Mouse (Mus musculus) intestine, postnatal 0 days (tissue): ENCODE results near the gene Phf20. TPM values are rescaled to one million over a fixed set of nuclear protein-coding genes. Genes with fewer than 3 reads are reported as not detected.
"Not testable (repeated sequence)": the region's sequence is repeated elsewhere in the genome, so short reads cannot be mapped to it uniquely, and the experiment has no call there.

Experiments used
- ATAC-seq: fragments of 200-750 bp; cut with Nextera tagmentation; 2 replicates; pipeline ENCODE4 v1.8.0; 2017; ENCODE audit warnings: mild to moderate bottlenecking, moderate TSS enrichment, moderate library complexity
- H3K27ac ChIP-seq: fragments of 300-500 bp; sonication (generic); 2 replicates; pipeline ENCODE4 v1.5.1; 2014; ENCODE audit warnings: mild to moderate bottlenecking, low read depth, low read length, moderate library complexity
- H3K27me3 ChIP-seq: fragments of 300-500 bp; sonication (generic); replicated peaks from 2 replicates; pipeline ENCODE4 v1.6.1; 2014; ENCODE audit warnings: low read length, mixed read lengths; ENCODE audit not compliant: control insufficient read depth, insufficient read depth
- H3K36me3 ChIP-seq: fragments of 300-500 bp; sonication (generic); 2 replicates; pipeline ENCODE4 v1.6.1; 2014; ENCODE audit warnings: mild to moderate bottlenecking, moderate library complexity; ENCODE audit not compliant: control insufficient read depth, insufficient read depth
- H3K4me1 ChIP-seq: fragments of 300-500 bp; sonication (generic); replicated peaks from 2 replicates; pipeline ENCODE4 v1.6.1; 2014; ENCODE audit warnings: antibody characterized with exemption, low read length, mixed read lengths; ENCODE audit not compliant: control insufficient read depth, insufficient read depth
- H3K4me2 ChIP-seq: fragments of 300-500 bp; sonication (generic); replicated peaks from 2 replicates; pipeline ENCODE4 v1.6.1; 2014; ENCODE audit warnings: low read depth, mild to moderate bottlenecking, moderate library complexity
- H3K4me3 ChIP-seq: fragments of 300-500 bp; sonication (generic); 2 replicates; pipeline ENCODE4 v1.5.1; 2014; ENCODE audit warnings: low read depth, low read length
- H3K9ac ChIP-seq: fragments of 300-500 bp; sonication (generic); 2 replicates; pipeline ENCODE4 v1.6.1; 2014; ENCODE audit warnings: mild to moderate bottlenecking, low read depth, low read length
- H3K9me3 ChIP-seq: fragments of 300-500 bp; sonication (generic); 2 replicates; pipeline ENCODE4 v1.6.1; 2016; ENCODE audit warnings: mixed run types; ENCODE audit not compliant: control insufficient read depth
- CTCF ChIP-seq: sonication (generic); IDR thresholded peaks from 2 replicates; pipeline ENCODE4 v1.5.1; 2016; ENCODE audit warnings: low read depth, mild to moderate bottlenecking, control low read depth, antibody characterized with exemption, moderate library complexity
- WGBS: fragments of 180-500 bp; shearing (Covaris S2); extraction: QIAGEN DNeasy Blood & Tissue Kit; methylation state at CpG from one replicate; pipeline ENCODE4 v1.1.7; 2014; 5-methylcytosine and 5-hydroxymethylcytosine counted together
- polyA plus RNA-seq: library from polyadenylated mRNA; unstranded; fragments of >200 nt; fragmentation: Nextera tagmentation; extraction: Ambion mirVana; gene quantifications from 2 replicates; pipeline ENCODE4 v1.2.1, GENCODE M21; 2015

Gene Phf20
- polyA plus RNA-seq, 1 experiment from 2014 or later = 20.9 TPM

DNA sequence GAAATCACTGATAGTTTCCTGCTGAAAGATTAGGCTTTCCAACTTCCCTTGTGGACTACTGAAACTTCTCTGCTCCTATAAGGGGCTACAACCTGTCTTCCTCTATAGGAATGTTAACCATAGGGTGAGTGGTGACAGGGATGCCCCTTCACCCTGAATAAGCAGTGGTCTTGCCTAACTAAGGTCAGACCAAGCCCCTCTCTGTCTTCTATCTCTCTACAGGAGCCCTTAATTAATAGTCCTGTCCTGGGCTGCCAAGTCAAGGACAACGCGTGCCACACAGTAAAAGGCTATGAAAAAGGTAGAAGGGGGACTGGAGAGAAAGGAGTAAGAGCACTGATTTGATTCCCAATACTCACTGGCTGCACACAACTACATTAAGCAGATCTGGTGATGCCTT lies 14.7 kb upstream of the Phf20 start:
- ATAC-seq = no peak
- Histone ChIP-seq H3K9me3 (no peaks in the 10 kb centered on the region), H3K4me2 (no peak overlapping the region), H3K27ac (no peak overlapping the region), H3K4me1 (peaks cover 3% of the 10 kb centered on the region; the same call in 1 of the 2 replicates), H3K27me3 (no peaks in the 10 kb centered on the region), H3K9ac (no peak overlapping the region), H3K36me3 (peaks cover 12% of the 10 kb centered on the region), H3K4me3 (no peak overlapping the region)
- 71% methylated on average over 2 of the region's 2 CpGs for WGBS
- no peak for TF ChIP-seq CTCF

DNA sequence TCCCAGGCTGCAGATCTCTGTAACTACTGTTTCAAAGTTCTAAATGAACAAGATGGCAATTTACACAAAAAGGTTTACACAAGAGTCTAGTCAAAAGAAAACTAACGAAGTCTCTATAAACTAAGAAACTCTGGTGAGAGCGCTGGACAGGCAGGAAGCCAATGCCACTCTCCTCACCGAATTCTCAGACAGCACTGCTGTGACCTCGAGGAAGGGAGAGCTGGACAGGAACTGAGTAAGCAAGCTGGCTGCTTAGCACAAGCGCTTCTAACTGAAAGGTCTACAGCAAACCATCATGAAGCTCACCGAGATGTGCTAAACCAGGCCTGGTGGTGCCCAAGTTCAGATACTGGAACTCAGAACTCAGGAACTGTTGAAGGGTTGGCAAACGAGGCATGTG lies 7.0 kb upstream of the Phf20 start:
- not testable (repeated sequence) for H3K4me1 ChIP-seq, H3K27ac ChIP-seq, ATAC-seq, H3K36me3 ChIP-seq, H3K4me2 ChIP-seq, H3K9ac ChIP-seq, H3K4me3 ChIP-seq, H3K9me3 ChIP-seq, H3K27me3 ChIP-seq
- 72% methylated on average over 7 of the region's 7 CpGs for WGBS

GRCm38 (mm10) chr2:156190004-156190896 lies 6.0 kb upstream of the Phf20 start:
- H3K36me3 ChIP-seq = no peaks in the 10 kb centered on the region
- H3K9ac ChIP-seq = no peak overlapping the region
- TF ChIP-seq CTCF = no peak
- H3K4me2 ChIP-seq = no peak overlapping the region
- 76% methylated on average over 14 of the region's 14 CpGs for WGBS
- no peak for ATAC-seq
- H3K27me3 ChIP-seq = no peaks in the 10 kb centered on the region
- no peaks in the 10 kb centered on the region for H3K9me3 ChIP-seq
- no peak overlapping the region for H3K4me3 ChIP-seq
- no peak overlapping the region for H3K27ac ChIP-seq
- H3K4me1 ChIP-seq = no peaks in the 10 kb centered on the region

- peak; percentile 32 for TF ChIP-seq CTCF
- H3K36me3 ChIP-seq = no peaks in the 10 kb centered on the region
- no peaks in the 10 kb centered on the region for H3K4me1 ChIP-seq
- no peak overlapping the region for H3K27ac ChIP-seq
- no peak for ATAC-seq
- H3K27me3 ChIP-seq = no peaks in the 10 kb centered on the region
- H3K9me3 ChIP-seq = no peaks in the 10 kb centered on the region
- H3K4me2 ChIP-seq = no peak overlapping the region
- 93% methylated on average over 2 of the region's 2 CpGs for WGBS
- no peak overlapping the region for H3K4me3 ChIP-seq
- H3K9ac ChIP-seq = no peak overlapping the region
These were observed 4.7 kb upstream of the Phf20 start for GRCm38 (mm10) chr2:156191540-156191939.

- H3K36me3 ChIP-seq = no peaks in the 10 kb centered on the region
- no peak overlapping the region for H3K4me3 ChIP-seq
- no peak for TF ChIP-seq CTCF
- H3K9ac ChIP-seq = no peak overlapping the region
- no peak overlapping the region for H3K27ac ChIP-seq
- 84% methylated on average over 2 of the region's 2 CpGs for WGBS
- no peaks in the 10 kb centered on the region for H3K27me3 ChIP-seq
- ATAC-seq = no peak
- H3K4me1 ChIP-seq = no peaks in the 10 kb centered on the region
- no peaks in the 10 kb centered on the region for H3K9me3 ChIP-seq
- H3K4me2 ChIP-seq = no peak overlapping the region
These were observed 4.2 kb upstream of the Phf20 start for GRCm38 (mm10) chr2:156192068-156192467.

- Histone ChIP-seq H3K4me3 (no peak overlapping the region), H3K4me1 (no peaks in the 10 kb centered on the region), H3K9ac (no peak overlapping the region), H3K27me3 (no peaks in the 10 kb centered on the region), H3K4me2 (no peak overlapping the region), H3K36me3 (no peaks in the 10 kb centered on the region), H3K27ac (no peak overlapping the region), H3K9me3 (no peaks in the 10 kb centered on the region)
- no peak for TF ChIP-seq CTCF
- 78% methylated on average over 3 of the region's 3 CpGs for WGBS
- ATAC-seq = no peak
These were observed 3.0 kb upstream of the Phf20 start for GRCm38 (mm10) chr2:156193066-156193862.
